Mouse (Mus musculus): ENCODE measurements at regions not wholly inside any gene's neighbourhood (a gene's known extent, or its start where the extent isn't known, plus 50 kb on each side); places are given as distances from the start of the nearest gene placed in this dataset.
A peak's percentile ranks its signal among the peaks of the same experiment; 100 is the strongest.

- DNase-seq: no peak
Measured at GRCm38 (mm10) chr13:37290636-37291035, 54.4 kb upstream of the Ly86 start.

GRCm38 (mm10) chr13:37288993-37289392 lies 56.0 kb upstream of the Ly86 start:
- DNase-seq: no peak

- DNase-seq: no peak
Measured at GRCm38 (mm10) chr13:37282515-37282914, 62.5 kb upstream of the Ly86 start.

- no peak for DNase-seq
Measured at GRCm38 (mm10) chr13:37279078-37279789, 65.8 kb upstream of the Ly86 start.

- no peak for DNase-seq
Measured at GRCm38 (mm10) chr13:37249581-37250461, 95.2 kb upstream of the Ly86 start.

GRCm38 (mm10) chr13:37248741-37249140 lies 96.3 kb upstream of the Ly86 start:
- DNase-seq: no peak

- DNase-seq: no peak
Measured at GRCm38 (mm10) chr13:37240048-37240447, 105.0 kb upstream of the Ly86 start.

GRCm38 (mm10) chr13:37237285-37237684 lies 107.7 kb upstream of the Ly86 start:
- no peak for DNase-seq

- no peak for DNase-seq
Measured at GRCm38 (mm10) chr13:37225834-37226233, 119.2 kb upstream of the Ly86 start.

- DNase-seq: no peak
Measured at GRCm38 (mm10) chr13:37220436-37220835, 124.6 kb upstream of the Ly86 start.

- no peak for DNase-seq
Measured at GRCm38 (mm10) chr13:37218596-37218995, 126.4 kb upstream of the Ly86 start.

GRCm38 (mm10) chr13:37214590-37215282 lies 130.3 kb upstream of the Ly86 start:
- peak; percentile 6 to 12 for DNase-seq

- DNase-seq: no peak
Measured at GRCm38 (mm10) chr13:37197136-37197535, 147.1 kb upstream of the F13a1 start.

GRCm38 (mm10) chr13:37195857-37196256 lies 145.8 kb upstream of the F13a1 start:
- no peak for DNase-seq

GRCm38 (mm10) chr13:37181169-37181787 lies 131.2 kb upstream of the F13a1 start:
- peak in 1 of 2 experiments; percentile 4 for DNase-seq

GRCm38 (mm10) chr13:37176526-37176925 lies 126.5 kb upstream of the F13a1 start:
- no peak for DNase-seq

- no peak for DNase-seq
Measured at GRCm38 (mm10) chr13:37175997-37176396, 126.0 kb upstream of the F13a1 start.

- DNase-seq: no peak
Measured at GRCm38 (mm10) chr13:37158831-37159522, 108.9 kb upstream of the F13a1 start.

GRCm38 (mm10) chr13:37157808-37158207 lies 107.8 kb upstream of the F13a1 start:
- DNase-seq: no peak

- DNase-seq: no peak
Measured at GRCm38 (mm10) chr13:37151835-37152516, 101.9 kb upstream of the F13a1 start.

GRCm38 (mm10) chr13:37149961-37150360 lies 99.9 kb upstream of the F13a1 start:
- no peak for DNase-seq
